Mouse (Mus musculus) liver (tissue): ENCODE measurements around the gene Atp12a.

Experiments
- DNase-seq: peaks from one replicate; pipeline ENCODE4 v3.0.0-alpha.2; 2020; ENCODE audit warnings: mixed read lengths

Gene Atp12a

DNA sequence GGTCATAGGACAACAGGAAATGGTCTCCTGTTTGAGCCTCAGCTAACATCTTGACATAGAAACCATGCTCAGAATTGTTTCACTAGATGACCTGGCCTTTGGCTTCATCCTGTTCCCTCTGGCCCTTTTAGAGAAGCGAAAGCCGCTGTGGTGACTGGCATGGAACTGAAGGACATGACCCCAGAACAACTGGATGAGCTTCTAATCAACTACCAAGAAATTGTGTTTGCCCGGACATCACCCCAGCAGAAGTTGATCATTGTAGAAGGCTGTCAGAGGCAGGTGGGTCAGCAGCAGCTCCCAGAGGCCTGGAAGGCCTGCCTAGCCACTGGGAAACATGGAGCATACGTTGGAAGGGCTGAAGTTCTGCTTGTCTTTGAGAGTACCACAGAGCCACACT lies 17.5 kb downstream of the Atp12a start:
- no peak for DNase-seq

DNA sequence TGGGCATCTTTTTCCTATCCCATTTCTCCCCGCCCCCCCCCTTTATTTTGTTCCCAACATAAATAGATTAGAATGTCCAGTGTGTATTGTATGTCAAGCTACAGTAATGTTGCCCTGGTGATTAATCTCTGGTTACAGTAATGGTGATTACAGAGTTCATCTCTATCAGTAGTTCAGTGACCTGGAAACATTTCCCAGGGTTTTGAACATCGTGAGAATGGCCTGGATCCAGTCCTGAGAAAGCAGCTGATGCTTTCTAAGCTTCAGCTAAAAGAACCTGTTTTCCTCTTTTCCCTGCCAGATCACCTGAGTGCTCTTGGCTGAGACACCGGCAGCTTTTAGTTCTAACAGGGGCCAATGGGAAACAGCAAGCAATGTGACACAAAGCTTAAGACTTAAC lies 25.4 kb downstream of the Atp12a start:
- no peak for DNase-seq

DNA sequence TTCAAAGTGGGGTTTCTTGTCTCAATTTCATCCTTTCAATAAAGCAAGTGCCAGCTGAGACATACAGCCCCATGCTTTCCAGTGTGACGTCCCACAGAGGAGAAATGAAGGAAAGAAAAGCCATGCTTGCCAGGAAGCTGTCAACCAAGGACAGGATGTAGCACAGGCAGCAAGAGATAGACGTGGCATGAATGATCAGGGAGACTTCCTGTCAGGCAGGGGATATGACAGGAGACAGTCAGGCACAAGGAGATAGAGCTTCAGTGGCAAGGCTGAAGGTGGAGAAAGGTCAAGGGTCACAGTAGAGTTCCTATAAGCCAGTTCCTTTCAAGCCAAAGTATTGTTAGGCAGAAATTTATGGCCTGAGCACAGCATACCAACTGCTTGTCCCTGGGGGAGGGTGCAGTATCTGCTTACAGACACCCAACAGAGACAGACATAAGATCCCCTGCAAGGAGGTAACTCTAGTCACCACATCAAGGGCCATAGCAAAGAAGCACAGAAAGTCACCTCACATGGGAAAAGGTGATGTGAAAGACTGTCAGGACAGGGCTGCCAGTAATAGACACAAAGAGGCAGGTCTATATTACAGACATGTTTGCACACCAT lies 28.9 kb downstream of the Atp12a start:
- no peak for DNase-seq

DNA sequence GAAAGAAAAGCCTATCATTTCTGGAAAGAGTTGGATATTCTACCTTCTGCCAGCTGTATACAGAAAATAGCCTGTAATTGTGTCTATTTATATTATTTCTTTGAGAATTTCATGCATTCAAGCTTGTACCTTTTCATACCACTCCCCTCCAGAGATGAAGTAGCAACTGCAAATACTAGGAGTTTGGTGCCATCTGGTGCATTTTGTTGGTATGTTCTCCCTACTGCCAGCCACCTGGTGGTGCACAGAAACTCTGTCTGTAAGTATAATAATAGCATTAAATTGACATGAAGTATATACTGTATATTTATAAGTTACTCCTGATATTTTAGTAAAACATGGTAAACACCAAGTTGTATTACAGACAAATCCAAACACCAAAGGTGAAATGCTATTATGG lies 33.1 kb downstream of the Atp12a start:
- DNase-seq, result no peak

DNA sequence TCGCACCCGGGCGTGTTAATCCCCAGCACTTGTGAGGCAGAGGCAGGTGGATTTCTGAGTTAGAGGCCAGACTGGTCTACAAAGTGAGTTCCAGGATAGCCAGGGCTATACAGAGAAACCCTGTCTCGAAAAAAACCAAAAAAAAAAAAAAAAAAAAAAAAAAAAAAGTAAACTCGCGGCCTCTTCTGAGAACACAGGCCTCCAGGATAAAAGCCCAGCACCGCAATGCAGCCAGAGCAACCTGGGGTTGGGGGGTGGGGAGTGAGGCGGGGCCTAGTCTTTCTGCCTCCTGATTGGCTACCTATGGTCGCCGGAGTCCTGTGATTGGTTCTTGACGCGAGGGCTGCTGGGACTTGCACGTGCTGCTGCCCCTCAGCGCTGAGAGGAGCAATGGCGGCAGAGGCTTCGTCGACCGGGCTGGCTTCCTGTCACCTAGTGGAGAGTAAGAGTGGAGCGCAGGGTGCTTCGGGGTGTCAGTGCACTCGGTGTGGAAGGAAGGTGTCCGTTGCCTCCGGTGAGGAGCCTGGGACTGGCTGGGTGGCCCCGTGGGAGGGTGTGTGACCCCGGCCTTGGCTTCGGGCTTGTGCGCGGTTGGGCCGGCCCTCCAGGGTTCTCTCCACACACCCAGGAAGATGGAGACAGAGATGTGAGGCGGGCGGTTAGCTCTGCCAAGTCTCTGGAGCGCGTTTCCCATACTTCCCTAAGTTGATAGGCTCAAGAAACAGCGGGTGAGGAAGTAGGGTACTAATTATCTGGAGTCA lies 37.6 kb downstream of the Atp12a start, which contains the start of gene Rnf17:
TSS of gene Rnf17 (plus strand) at position 271 of the 761 bp plus-strand sequence.
- DNase-seq, result peak; percentile 51

DNA sequence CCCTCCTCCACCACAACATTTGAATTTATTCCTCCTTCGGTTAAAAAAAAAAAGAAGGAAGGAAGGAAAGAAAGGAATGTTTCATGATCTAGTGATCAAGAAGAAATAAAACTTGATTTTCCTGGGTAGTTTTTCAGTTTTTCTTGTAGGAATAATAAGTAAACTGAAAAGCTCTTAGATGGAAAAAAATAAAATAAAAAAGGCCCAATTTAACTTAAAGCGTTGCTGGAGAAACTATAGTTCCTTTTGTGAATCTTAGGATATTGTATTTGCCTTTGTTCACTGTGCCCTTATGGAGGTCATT lies 38.2 kb downstream of the Atp12a start:
- no peak for DNase-seq
